Mouse (Mus musculus): ENCODE results near the gene Cd320.

- no peak for TF ChIP-seq POLR2A (IDR thresholded peaks at IDR 0.05; ENCODE audit: borderline replicate concordance, insufficient read depth, low read length)
- TF ChIP-seq CTCF (IDR thresholded peaks at IDR 0.05; ENCODE audit: borderline replicate concordance, insufficient read depth, low read depth, low read length): no peak
These were observed 1.3 kb downstream of the Cd320 start for GRCm38 (mm10) chr17:33844196-33844595.

All from cerebellum, adult 2 months (tissue).